Mouse (Mus musculus): ENCODE results near the gene Dhdds.

DNA sequence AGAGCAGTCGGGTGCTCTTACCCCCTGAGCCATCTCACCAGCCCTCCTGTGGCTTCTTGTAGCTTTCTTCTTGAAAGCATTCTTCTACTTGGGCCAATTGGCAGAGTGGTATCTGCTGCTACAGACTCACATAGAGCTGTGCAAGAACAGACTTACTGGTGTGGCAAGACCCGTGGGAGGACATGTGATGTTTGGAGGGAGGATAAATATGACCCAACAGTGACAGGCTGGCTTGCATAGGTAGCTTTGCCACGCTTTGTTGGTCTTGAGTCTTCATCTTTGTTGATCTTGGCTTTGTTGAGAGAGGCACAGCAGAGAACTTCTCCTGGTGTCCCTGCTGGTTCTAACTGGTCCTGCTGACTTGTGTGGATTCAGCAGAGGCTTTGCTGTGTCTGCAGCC is 56.9 kb downstream of the Dhdds start:
- TF ChIP-seq CTCF (IDR thresholded peaks at IDR 0.05): no peak
- no peak for TF ChIP-seq EP300 (IDR thresholded peaks at IDR 0.05)
